Mouse (Mus musculus) heart, adult 2 months (tissue): Measurements from ENCODE around the gene Twsg1. TPM values are rescaled to one million over a fixed set of nuclear protein-coding genes. Genes with fewer than 3 reads are reported as not detected.
A peak's percentile ranks its signal among the peaks of the same experiment; 100 is the strongest.

Source experiments
- DNase-seq, 2 experiments: peaks; one replicate each; pipeline ENCODE4 v3.0.0; 2021
- H3K27ac ChIP-seq: fragments of 200-600 bp; 2 replicates; pipeline ENCODE4 v1.8.1; 2022
- H3K27me3 ChIP-seq: fragments of 200-500 bp; 2 replicates; pipeline ENCODE4 v1.6.1; 2012; ENCODE audit warnings: mild to moderate bottlenecking, low read length, inconsistent platforms, mixed read lengths; ENCODE audit not compliant: control insufficient read depth, insufficient read depth
- H3K36me3 ChIP-seq: fragments of 200-500 bp; 2 replicates; pipeline ENCODE4 v1.6.1; 2012; ENCODE audit warnings: low read length, inconsistent platforms; ENCODE audit not compliant: control insufficient read depth, insufficient read depth
- H3K4me1 ChIP-seq: fragments of 200-500 bp; 2 replicates; pipeline ENCODE4 v1.6.1; 2011; ENCODE audit warnings: low read length; ENCODE audit not compliant: control insufficient read depth, insufficient read depth
- H3K4me3 ChIP-seq: fragments of 200-600 bp; 2 replicates; pipeline ENCODE4 v1.8.1; 2022
- H3K79me2 ChIP-seq: fragments of 200-500 bp; replicated peaks from 2 replicates; pipeline ENCODE4 v1.6.1; 2012; ENCODE audit warnings: mild to moderate bottlenecking, inconsistent platforms, low read length, moderate library complexity, mixed read lengths; ENCODE audit not compliant: control insufficient read depth, insufficient read depth
- H3K9ac ChIP-seq: fragments of 200-500 bp; 2 replicates; pipeline ENCODE4 v1.6.1; 2012; ENCODE audit warnings: low read depth, mild to moderate bottlenecking, control low read depth, inconsistent platforms, low read length, mixed read lengths
- CTCF ChIP-seq: fragments of 200-600 bp; IDR thresholded peaks from 2 replicates; pipeline ENCODE4 v1.8.1; 2022; ENCODE audit warnings: antibody characterized with exemption, mild to moderate bottlenecking, moderate library complexity
- EP300 ChIP-seq: fragments of 200-500 bp; IDR thresholded peaks from 2 replicates; pipeline ENCODE4 v1.6.1; 2011; ENCODE audit warnings: low read depth, low read length, control low read depth; ENCODE audit not compliant: insufficient read depth
- POLR2A ChIP-seq: fragments of 200-500 bp; IDR thresholded peaks from 2 replicates; pipeline ENCODE4 v1.6.1; 2011; ENCODE audit warnings: mild to moderate bottlenecking, low read depth, low read length, control low read depth; ENCODE audit not compliant: insufficient read depth
- WGBS: fragments of 180-500 bp; shearing (Covaris S2); methylation state at CpG from one replicate; pipeline ENCODE4 v1.1.7; 2018; 5-methylcytosine and 5-hydroxymethylcytosine counted together
- intact Hi-C: fragments of 180-260 bp; cut with DNase I; formaldehyde crosslinking; loops from one replicate; pipeline ENCODE4 v1.15.1; 2025
- polyA plus RNA-seq: library from polyadenylated mRNA; depleted of rRNA; stranded (reverse); fragments of >200 nt; gene quantifications from 2 replicates; pipeline ENCODE4 v1.2.3, GENCODE M21; 2012
- total RNA-seq, 2 experiments: library from RNA; stranded (reverse); gene quantifications; 2 replicates each; pipeline ENCODE4 v1.2.3; 2021

The Twsg1 gene
- total and polyA plus RNA-seq, 3 experiments: 41.7 to 79.0 (median 76.1) TPM

GRCm38 (mm10) chr17:65942394-65942793, 8.6 kb downstream of the Twsg1 start:
- H3K36me3 ChIP-seq: peaks cover 2% of the 10 kb centered on the region
- no peak overlapping the region for H3K4me3 ChIP-seq
- peaks cover 1% of the 10 kb centered on the region; the same call in 1 of the 2 replicates for H3K79me2 ChIP-seq
- H3K27ac ChIP-seq: no peak overlapping the region
- no peak overlapping the region for H3K9ac ChIP-seq
- 66% methylated on average over 4 of the region's 4 CpGs for WGBS
- no peaks in the 10 kb centered on the region for H3K27me3 ChIP-seq
- TF ChIP-seq EP300 (no peak), CTCF (no peak), POLR2A (no peak)
- intact Hi-C loops: no loop called here
- peaks cover 11% of the 10 kb centered on the region for H3K4me1 ChIP-seq
- no peak for DNase-seq

GRCm38 (mm10) chr17:65941275-65941674, 9.8 kb downstream of the Twsg1 start:
- H3K36me3 ChIP-seq: peaks cover 2% of the 10 kb centered on the region
- H3K79me2 ChIP-seq: no peaks in the 10 kb centered on the region; the same call in 1 of the 2 replicates
- no peak for DNase-seq
- no peak overlapping the region for H3K4me3 ChIP-seq
- WGBS: 84% methylated on average over 6 of the region's 6 CpGs
- TF ChIP-seq EP300 (no peak), POLR2A (no peak), CTCF (no peak)
- H3K27ac ChIP-seq: no peak overlapping the region
- intact Hi-C loops: no loop called here
- peaks cover 11% of the 10 kb centered on the region for H3K4me1 ChIP-seq
- no peak overlapping the region for H3K9ac ChIP-seq
- no peaks in the 10 kb centered on the region for H3K27me3 ChIP-seq

- TF ChIP-seq EP300: no peak
- Histone ChIP-seq H3K9ac (no peak overlapping the region), H3K4me3 (no peak overlapping the region), H3K27me3 (no peaks in the 10 kb centered on the region), H3K79me2 (no peaks in the 10 kb centered on the region; the same call in 1 of the 2 replicates), H3K4me1 (peaks cover 11% of the 10 kb centered on the region), H3K36me3 (no peaks in the 10 kb centered on the region; the same call in 1 of the 2 replicates), H3K27ac (peak overlapping the region; percentile 65)
- intact Hi-C loops: no loop called here
- DNase-seq: no peak
- 59% methylated on average over 12 of the region's 12 CpGs for WGBS
These were observed 10.8 kb downstream of the Twsg1 start for GRCm38 (mm10) chr17:65940221-65940620.

GRCm38 (mm10) chr17:65939461-65940192, 11.4 kb downstream of the Twsg1 start:
- Histone ChIP-seq H3K36me3 (no peaks in the 10 kb centered on the region; the same call in 1 of the 2 replicates), H3K9ac (no peak overlapping the region), H3K4me1 (peaks cover 11% of the 10 kb centered on the region), H3K4me3 (no peak overlapping the region), H3K27ac (peak overlapping the region; percentile 65), H3K27me3 (no peaks in the 10 kb centered on the region), H3K79me2 (no peaks in the 10 kb centered on the region; the same call in 1 of the 2 replicates)
- intact Hi-C loops: no loop called here
- WGBS: 31% methylated on average over 14 of the region's 14 CpGs
- DNase-seq: no peak
- no peak for TF ChIP-seq POLR2A
- TF ChIP-seq CTCF: no peak
- no peak for TF ChIP-seq EP300

- no peak overlapping the region for H3K9ac ChIP-seq
- H3K27ac ChIP-seq: no peak overlapping the region
- H3K27me3 ChIP-seq: no peaks in the 10 kb centered on the region
- WGBS: 76% methylated on average over 9 of the region's 9 CpGs
- peaks cover 11% of the 10 kb centered on the region for H3K4me1 ChIP-seq
- TF ChIP-seq CTCF (no peak), POLR2A (no peak), EP300 (no peak)
- H3K79me2 ChIP-seq: no peaks in the 10 kb centered on the region
- H3K36me3 ChIP-seq: no peaks in the 10 kb centered on the region; the same call in 1 of the 2 replicates
- H3K4me3 ChIP-seq: no peak overlapping the region
- intact Hi-C loops: no loop called here
- DNase-seq: no peak
These were observed 13.4 kb downstream of the Twsg1 start for GRCm38 (mm10) chr17:65937671-65938070.

GRCm38 (mm10) chr17:65933741-65934140, 17.3 kb downstream of the Twsg1 start:
- DNase-seq: no peak
- Histone ChIP-seq H3K79me2 (no peaks in the 10 kb centered on the region), H3K27ac (no peak overlapping the region), H3K4me1 (peaks cover 9% of the 10 kb centered on the region), H3K9ac (no peak overlapping the region), H3K4me3 (no peak overlapping the region), H3K36me3 (peaks cover 3% of the 10 kb centered on the region), H3K27me3 (no peaks in the 10 kb centered on the region)
- WGBS: 93% methylated on average over 2 of the region's 2 CpGs
- no peak for TF ChIP-seq POLR2A
- no peak for TF ChIP-seq EP300
- peak; percentile 60 for TF ChIP-seq CTCF
- intact Hi-C loops: no loop called here
